Mouse (Mus musculus) E14TG2a.4 (cell line): ENCODE measurements around the gene Rpl34.
A peak's percentile ranks its signal among the peaks of the same experiment; 100 is the strongest.

Source experiments
- H3K27me3 ChIP-seq: 2 replicates; pipeline ENCODE4 v1.6.1; 2014; ENCODE audit warnings: low read length, control low read depth; ENCODE audit not compliant: insufficient read depth
- H3K36me3 ChIP-seq: 2 replicates; pipeline ENCODE4 v1.6.1; 2014; ENCODE audit warnings: low read length, control low read depth; ENCODE audit not compliant: insufficient read depth
- H3K4me1 ChIP-seq: replicated peaks from 2 replicates; pipeline ENCODE4 v1.6.1; 2014; ENCODE audit warnings: low read depth, low read length, control low read depth
- H3K4me3 ChIP-seq: replicated peaks from 2 replicates; pipeline ENCODE4 v1.5.1; 2014; ENCODE audit warnings: mild to moderate bottlenecking, low read length
- H3K9me3 ChIP-seq: 2 replicates; pipeline ENCODE4 v1.6.1; 2014; ENCODE audit warnings: low read length, control low read depth
- CTCF ChIP-seq: conservative IDR thresholded peaks from 2 replicates; pipeline ENCODE4 v1.5.1; 2014; ENCODE audit warnings: low read length
- NANOG ChIP-seq: IDR thresholded peaks from 2 replicates; pipeline ENCODE4 v1.6.1; 2014; ENCODE audit warnings: borderline replicate concordance, low read length, mixed read lengths
- POU5F1 ChIP-seq: IDR thresholded peaks from 2 replicates; pipeline ENCODE4 v1.6.1; 2014; ENCODE audit warnings: low read length, borderline replicate concordance

Gene Rpl34

GRCm38 (mm10) chr3:130730189-130730653 lies at the start of gene Rpl34:
Gene Rpl34, minus strand, starts transcription at chr3:130730398.
- no peaks in the 10 kb centered on the region for H3K27me3 ChIP-seq

GRCm38 (mm10) chr3:130768172-130768571 lies 38.0 kb upstream of the Rpl34 start:
- H3K4me1 ChIP-seq: no peaks in the 10 kb centered on the region
- H3K9me3 ChIP-seq: no peaks in the 10 kb centered on the region
- no peak overlapping the region for H3K4me3 ChIP-seq
- peaks cover 3% of the 10 kb centered on the region; the same call in 1 of the 2 replicates for H3K27me3 ChIP-seq
- no peaks in the 10 kb centered on the region for H3K36me3 ChIP-seq
- TF ChIP-seq CTCF (no peak), POU5F1 (no peak), NANOG (no peak)

More at GRCm38 (mm10) chr3:130730189-130730653, at the start of gene Rpl34:
- Histone ChIP-seq H3K4me1 (peaks cover 28% of the 10 kb centered on the region), H3K4me3 (peak within 1 kb of the TSS; percentile 95), H3K9me3 (no peaks in the 10 kb centered on the region), H3K36me3 (peaks cover 34% of the 10 kb centered on the region)
- TF ChIP-seq NANOG: no peak
- TF ChIP-seq POU5F1: no peak
- TF ChIP-seq CTCF: no peak

GRCm38 (mm10) chr3:130764091-130764490 lies 33.9 kb upstream of the Rpl34 start:
- TF ChIP-seq NANOG: no peak
- Histone ChIP-seq H3K4me3 (no peak overlapping the region), H3K36me3 (no peaks in the 10 kb centered on the region), H3K4me1 (peaks cover 5% of the 10 kb centered on the region), H3K9me3 (no peaks in the 10 kb centered on the region), H3K27me3 (peaks cover 6% of the 10 kb centered on the region)

GRCm38 (mm10) chr3:130760711-130761435 lies 30.7 kb upstream of the Rpl34 start:
- no peak overlapping the region for H3K4me3 ChIP-seq
- peaks cover 12% of the 10 kb centered on the region for H3K4me1 ChIP-seq
- H3K36me3 ChIP-seq: no peaks in the 10 kb centered on the region
- H3K27me3 ChIP-seq: peaks cover 23% of the 10 kb centered on the region
- no peaks in the 10 kb centered on the region for H3K9me3 ChIP-seq
- TF ChIP-seq NANOG (no peak), POU5F1 (no peak), CTCF (peak; percentile 65)

GRCm38 (mm10) chr3:130758157-130758841 lies 28.1 kb upstream of the Rpl34 start:
- no peak for TF ChIP-seq POU5F1
- no peak for TF ChIP-seq NANOG
- no peak for TF ChIP-seq CTCF
- H3K4me3 ChIP-seq: no peak overlapping the region
- peaks cover 37% of the 10 kb centered on the region for H3K27me3 ChIP-seq
- H3K9me3 ChIP-seq: no peaks in the 10 kb centered on the region
- H3K4me1 ChIP-seq: peaks cover 19% of the 10 kb centered on the region
- no peaks in the 10 kb centered on the region for H3K36me3 ChIP-seq

- H3K9me3 ChIP-seq: no peaks in the 10 kb centered on the region
- no peak for TF ChIP-seq CTCF
- no peak for TF ChIP-seq NANOG
- TF ChIP-seq POU5F1: no peak
- peaks cover 19% of the 10 kb centered on the region for H3K4me1 ChIP-seq
- no peak overlapping the region for H3K4me3 ChIP-seq
- no peaks in the 10 kb centered on the region for H3K36me3 ChIP-seq
- H3K27me3 ChIP-seq: peaks cover 37% of the 10 kb centered on the region
Measured at GRCm38 (mm10) chr3:130757117-130757852, 27.1 kb upstream of the Rpl34 start.

GRCm38 (mm10) chr3:130749206-130749605 lies 19.0 kb upstream of the Rpl34 start:
- H3K36me3 ChIP-seq: no peaks in the 10 kb centered on the region
- peaks cover 4% of the 10 kb centered on the region; the same call in 1 of the 2 replicates for H3K27me3 ChIP-seq
- no peaks in the 10 kb centered on the region for H3K9me3 ChIP-seq
- no peaks in the 10 kb centered on the region for H3K4me1 ChIP-seq
- TF ChIP-seq NANOG: no peak
- TF ChIP-seq CTCF: no peak
- TF ChIP-seq POU5F1: no peak
- no peak overlapping the region for H3K4me3 ChIP-seq
